Mouse (Mus musculus): ENCODE results near the gene BC030870. TPM values are rescaled to one million over a fixed set of nuclear protein-coding genes. Genes with fewer than 3 reads are reported as not detected.

BC030870 gene
- total RNA-seq, 2 experiments from 2014 or later = not detected

DNA sequence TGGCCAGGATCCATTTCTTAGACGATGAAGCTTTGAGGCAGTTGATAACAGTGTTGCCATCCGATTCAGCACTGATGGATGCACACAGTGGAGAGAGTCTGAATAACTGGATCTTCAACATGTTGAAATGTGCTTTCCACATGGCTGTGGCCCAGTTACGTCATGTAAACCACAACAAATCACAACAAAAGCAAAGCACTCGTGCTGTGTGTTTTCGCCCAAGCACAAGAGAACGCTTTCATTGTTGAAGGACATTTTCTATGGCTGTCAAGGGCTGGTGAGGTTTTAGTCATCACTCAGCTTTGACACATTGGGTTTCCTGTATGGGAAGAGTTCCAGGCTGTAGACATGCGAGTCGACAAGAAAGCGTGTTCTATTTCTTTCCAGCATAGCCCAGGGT is 48.6 kb downstream of the BC030870 start:
- DNase-seq (ENCODE audit: low spot score in 2 of 2) = no peak

GRCm38 (mm10) chr8:65074733-65075132 is 54.6 kb downstream of the BC030870 start, which contains the start of gene Gm10663:
TSS of gene Gm10663 (plus strand) at chr8:65075033.
- no peak for DNase-seq (ENCODE audit: low spot score in 2 of 2)

GRCm38 (mm10) chr8:65070996-65071395 is 58.4 kb downstream of the BC030870 start:
- DNase-seq (ENCODE audit: low spot score in 2 of 2) = no peak

GRCm38 (mm10) chr8:65068473-65068819 is 60.9 kb downstream of the BC030870 start:
- DNase-seq (ENCODE audit: low spot score in 2 of 2) = no peak

- DNase-seq (ENCODE audit: low spot score in 2 of 2) = no peak
Observed at GRCm38 (mm10) chr8:65067694-65068472, 61.5 kb downstream of the BC030870 start.

DNA sequence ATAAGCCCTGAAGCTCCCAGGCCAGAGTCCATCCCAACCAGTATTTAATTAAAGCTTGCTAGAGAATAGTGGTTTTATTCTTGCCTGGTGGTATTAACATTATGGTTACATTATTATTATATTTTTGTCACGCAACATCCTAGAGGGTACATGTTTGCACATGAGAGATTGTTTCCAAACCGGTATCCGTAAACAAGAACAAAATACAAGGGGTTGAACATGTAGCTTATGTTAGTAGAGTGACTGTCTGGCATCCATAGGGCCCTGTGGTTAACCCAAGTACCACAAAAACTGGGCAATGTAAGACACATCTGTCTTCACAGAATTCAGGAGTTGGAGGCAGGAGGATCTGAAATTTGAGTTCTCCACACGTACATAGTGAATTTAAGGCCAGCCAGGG is 62.3 kb downstream of the BC030870 start:
- DNase-seq (ENCODE audit: low spot score in 2 of 2) = no peak

DNA sequence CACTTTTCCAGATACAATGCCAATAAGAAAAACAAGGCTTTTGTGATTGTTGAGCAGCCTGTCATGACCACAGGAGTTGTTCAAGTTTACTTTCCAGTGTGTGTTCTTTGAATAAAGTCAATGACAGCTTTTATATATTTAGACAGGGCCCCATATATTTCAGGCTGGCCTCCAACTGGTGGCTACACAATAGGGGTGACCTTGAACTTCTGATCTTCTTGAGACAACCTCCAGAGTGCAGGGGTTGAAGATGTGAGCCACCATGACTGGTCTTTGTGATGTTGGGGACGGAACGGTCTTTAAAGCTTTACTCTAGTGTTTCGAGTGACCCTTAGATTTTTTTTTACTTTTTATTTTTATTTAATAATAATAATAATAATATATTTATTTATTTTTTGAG is 63.7 kb downstream of the BC030870 start:
- DNase-seq (ENCODE audit: low spot score in 2 of 2) = no peak

DNA sequence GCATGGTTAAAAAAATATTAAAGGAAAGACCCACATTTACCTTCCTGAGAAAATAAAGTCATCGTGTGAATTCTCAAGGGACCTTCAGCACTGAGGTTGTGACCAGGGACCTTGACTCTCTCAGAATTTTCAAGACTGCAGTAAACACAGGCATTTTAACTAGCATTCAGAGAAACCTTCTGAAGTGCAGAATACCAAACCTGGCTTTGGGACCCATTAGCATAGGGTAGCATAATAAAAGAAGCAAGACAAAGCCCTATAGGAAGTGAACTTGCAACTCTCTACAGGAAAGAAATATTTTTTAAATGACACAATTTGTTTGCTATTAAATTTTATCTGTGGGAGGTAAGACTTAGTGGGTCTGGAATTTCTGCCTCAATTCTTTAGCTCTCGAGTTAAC is 65.3 kb downstream of the BC030870 start:
- no peak for DNase-seq (ENCODE audit: low spot score in 2 of 2)

GRCm38 (mm10) chr8:65062195-65062594 is 67.2 kb downstream of the BC030870 start:
- DNase-seq (ENCODE audit: low spot score in 2 of 2) = no peak

DNA sequence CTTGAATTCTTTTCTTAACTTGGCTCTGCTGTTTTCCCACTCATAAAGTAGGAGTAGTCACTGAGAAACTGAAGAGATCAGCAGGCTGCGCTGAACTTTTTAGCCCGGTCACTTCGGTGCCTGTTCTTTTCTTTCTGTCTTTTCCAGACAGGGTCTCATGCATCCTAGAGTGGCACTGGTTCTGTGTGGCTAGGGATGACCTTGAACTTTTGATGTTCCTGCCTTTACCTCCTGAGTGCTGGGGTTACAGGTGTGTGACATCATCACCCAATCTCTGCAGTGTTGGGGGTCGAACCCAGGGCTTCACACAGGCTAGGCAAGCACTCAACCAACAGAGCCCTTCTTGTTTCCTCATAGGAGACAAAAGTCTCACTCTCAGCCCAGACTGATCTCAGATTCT is 72.6 kb downstream of the BC030870 start:
- no peak for DNase-seq (ENCODE audit: low spot score in 2 of 2)

GRCm38 (mm10) chr8:65053968-65054367 is 75.4 kb downstream of the BC030870 start:
- no peak for DNase-seq (ENCODE audit: low spot score in 2 of 2)

GRCm38 (mm10) chr8:65053554-65053953 is 75.8 kb downstream of the BC030870 start:
- no peak for DNase-seq (ENCODE audit: low spot score in 2 of 2)

- DNase-seq (ENCODE audit: low spot score in 2 of 2) = no peak
Observed at GRCm38 (mm10) chr8:65047801-65048200, 81.6 kb downstream of the BC030870 start.

GRCm38 (mm10) chr8:65047193-65047592 is 82.2 kb downstream of the BC030870 start:
- DNase-seq (ENCODE audit: low spot score in 2 of 2) = no peak

- DNase-seq (ENCODE audit: low spot score in 2 of 2) = peak in 1 of 2 experiments; percentile 30
Observed at GRCm38 (mm10) chr8:65046565-65046964, 82.8 kb downstream of the BC030870 start.

DNA sequence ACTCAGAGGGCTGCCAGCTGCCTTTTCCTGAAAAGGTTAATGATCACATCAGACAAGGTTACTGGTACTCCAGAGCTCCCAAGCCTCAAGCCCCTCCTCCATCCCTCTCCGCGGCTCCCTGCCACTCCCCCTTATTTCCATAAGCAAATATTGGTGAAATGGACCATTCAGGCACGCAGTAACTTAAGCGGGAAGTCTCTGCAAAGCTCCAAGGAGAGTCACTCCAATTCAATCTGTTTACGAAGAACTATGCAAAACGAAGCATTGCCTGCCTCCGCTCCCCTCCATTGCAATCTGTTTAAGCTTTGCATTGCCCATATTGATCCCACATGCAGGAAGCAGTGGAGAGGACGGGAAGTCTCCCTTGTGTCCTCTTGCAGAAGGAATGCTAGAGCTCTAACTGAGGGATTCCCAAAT is 92.2 kb downstream of the BC030870 start, which contains the start of gene Apela:
TSS of gene Apela (minus strand) at position 220 of the 417 bp plus-strand sequence.
- no peak for DNase-seq (ENCODE audit: low spot score in 2 of 2)

Small RNA genes within 50 kb of the gene (microRNA-seq; reads per million reads assigned to microRNA genes)
- gene Gm24333 = not detected

Other genes with a start within 250 kb of the BC030870 start
- gene Tmem192, start 182.4 kb downstream of the BC030870 start, total RNA-seq (2021) = 10 to 100 TPM; 11.5 to 13.0 TPM
- gene Trim75, start 141.7 kb downstream of the BC030870 start, total RNA-seq (2021) = not detected
- not detected for gene Trim61, start 111.0 kb downstream of the BC030870 start, total RNA-seq (2021)
- not detected for gene Trim60, start 111.0 kb downstream of the BC030870 start, total RNA-seq (2021)
- gene Apela, start 92.2 kb downstream of the BC030870 start, total RNA-seq (2021) = not detected
- not detected for gene Gm10663, start 54.5 kb downstream of the BC030870 start, total RNA-seq (2021)